Mouse (Mus musculus): ENCODE measurements at regions not wholly inside any gene's neighbourhood (a gene's known extent, or its start where the extent isn't known, plus 50 kb on each side); places are given as distances from the start of the nearest gene placed in this dataset.

DNA sequence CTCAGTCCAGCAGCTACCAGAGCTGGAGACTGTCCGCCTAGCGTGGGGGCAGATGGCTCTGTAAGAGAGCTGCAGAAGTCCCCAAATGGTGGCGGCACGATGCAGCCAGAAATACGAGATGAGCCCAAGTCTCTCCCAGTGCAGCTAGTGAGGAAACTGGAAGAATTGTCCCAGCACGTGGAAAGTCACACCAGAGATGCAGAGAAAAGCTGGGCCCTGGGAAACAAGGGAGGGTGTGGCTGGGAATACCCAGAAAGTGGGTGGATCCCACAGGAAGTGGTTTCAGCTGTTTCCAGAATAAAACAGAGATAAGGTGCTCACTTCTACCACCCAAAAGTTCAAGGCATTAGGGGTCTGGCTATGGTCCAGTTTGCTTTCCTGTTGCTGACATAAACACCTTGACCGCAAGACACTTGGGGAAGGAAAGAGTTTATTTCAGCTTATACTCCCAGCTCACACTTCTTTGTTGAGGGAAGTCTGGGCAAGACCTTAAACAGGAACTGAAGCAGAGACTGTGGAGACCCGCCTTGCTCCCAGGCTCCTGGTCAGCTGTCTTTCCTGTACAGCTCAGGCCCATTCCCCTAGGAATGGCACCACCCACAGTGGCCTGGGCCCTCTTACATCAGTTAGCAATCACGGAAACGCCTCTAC is 184.5 kb upstream of the Jmjd1c start:
- no peak for DNase-seq (ENCODE audit: low spot score)

DNA sequence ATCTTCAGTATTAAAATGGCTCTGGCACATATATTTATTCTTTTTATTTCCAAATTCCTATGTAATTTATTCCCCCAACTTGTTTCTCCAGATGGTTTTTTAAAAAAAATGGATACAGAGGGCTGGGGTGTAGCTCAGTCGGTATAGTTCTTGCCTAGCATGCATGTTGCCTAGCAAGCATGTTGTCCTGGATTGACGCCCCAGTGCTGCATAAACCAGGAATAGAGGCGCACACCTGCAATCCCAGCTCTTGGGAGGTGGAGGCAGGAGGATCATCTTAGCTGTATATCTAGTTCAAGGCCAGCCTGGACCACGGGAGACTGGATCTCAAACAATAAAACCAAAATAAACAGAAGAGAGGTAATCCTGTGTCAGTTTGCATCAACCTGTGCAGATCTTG is 183.5 kb upstream of the Jmjd1c start:
- DNase-seq (ENCODE audit: low spot score) = no peak

DNA sequence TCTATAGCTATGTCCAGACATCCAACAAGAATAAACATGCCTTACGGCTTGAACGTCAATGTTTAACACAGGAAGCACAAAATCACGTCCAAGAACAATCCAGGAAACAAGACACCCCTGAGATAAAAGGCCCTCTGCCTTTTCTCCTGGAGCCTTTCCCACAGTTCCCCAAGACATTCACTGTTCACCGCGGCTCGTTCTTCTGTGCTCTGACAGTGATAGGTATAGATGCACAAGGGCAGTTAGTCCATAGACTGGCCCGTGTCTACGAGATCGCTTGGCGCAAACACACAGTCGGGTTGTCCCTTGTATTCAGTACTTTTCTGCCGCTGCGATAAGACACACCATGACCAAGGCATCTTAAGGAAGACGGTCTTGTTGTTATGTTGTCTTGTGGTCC is 182.7 kb upstream of the Jmjd1c start:
- no peak for DNase-seq (ENCODE audit: low spot score)

DNA sequence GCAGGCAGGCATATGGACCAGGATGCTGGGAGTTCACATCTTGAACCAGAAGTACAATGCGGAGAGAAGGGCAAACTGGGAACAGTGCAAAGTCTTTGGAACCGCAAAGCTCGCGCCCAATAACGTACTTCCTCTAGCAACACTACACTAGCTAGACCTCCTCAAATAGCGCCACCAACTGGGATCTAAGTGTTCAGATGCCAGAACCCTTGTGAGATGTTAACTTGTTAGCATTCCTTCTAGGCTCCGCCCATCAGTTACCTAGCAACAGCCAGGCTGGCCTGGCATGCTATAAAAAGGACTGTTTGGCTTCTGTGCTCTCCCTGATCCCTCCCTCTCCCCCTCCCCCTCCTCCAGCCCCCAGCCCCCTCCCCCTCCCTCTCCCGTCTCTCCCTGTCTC is 182.3 kb upstream of the Jmjd1c start:
- no peak for DNase-seq (ENCODE audit: low spot score)

DNA sequence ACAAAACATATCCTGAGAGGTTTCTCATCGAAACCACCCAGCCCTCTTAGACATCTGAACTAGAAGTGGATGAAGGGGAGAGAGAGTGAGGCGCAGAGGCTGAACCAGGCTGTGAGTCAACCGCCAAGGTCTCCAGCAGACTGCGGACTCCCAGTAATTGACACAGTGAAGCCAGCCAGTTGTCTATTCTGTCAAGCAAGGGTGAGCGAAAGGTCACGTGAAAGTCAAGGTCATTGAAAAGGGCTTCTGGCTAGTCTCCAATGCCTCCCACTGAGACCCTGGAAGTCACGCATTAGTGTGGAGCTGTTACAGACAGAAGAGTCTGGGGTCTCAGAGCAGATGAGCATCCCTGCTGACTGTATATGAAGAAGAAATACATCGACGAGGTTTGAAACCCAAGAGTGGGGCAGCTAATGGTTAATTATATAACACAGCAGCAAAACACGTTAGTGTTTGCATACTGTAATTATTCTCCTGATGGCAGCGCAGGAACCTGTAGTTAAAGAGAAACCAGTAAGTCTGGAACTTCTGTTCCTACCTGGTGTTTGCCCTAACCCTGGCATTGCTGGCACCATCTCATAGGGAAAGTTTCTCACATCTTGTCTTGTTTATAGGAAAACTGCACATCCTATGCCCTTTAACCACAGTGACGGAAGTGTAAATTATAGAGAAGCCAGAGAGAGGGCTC is 181.5 kb upstream of the Jmjd1c start:
- no peak for DNase-seq (ENCODE audit: low spot score)

DNA sequence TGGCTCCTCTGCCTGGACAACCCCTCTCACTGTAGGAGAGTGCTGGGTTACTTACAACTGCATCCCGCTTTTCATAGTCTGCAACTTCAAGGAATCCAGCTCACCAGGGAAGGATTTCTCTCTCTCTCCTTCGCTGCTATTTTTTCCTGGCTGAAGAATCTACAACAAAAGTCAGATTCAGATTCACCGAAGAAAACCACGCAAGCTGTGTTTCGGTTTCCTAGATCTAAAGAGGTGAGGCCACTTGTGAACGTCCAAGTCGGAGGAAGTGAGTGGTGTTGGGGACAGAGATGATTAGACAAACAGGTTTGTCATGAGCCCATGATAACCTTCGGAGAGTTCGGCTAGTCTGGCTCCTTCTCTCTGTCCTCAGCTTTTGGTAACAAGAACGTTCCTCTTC is 180.1 kb upstream of the Jmjd1c start:
- DNase-seq (ENCODE audit: low spot score) = no peak

DNA sequence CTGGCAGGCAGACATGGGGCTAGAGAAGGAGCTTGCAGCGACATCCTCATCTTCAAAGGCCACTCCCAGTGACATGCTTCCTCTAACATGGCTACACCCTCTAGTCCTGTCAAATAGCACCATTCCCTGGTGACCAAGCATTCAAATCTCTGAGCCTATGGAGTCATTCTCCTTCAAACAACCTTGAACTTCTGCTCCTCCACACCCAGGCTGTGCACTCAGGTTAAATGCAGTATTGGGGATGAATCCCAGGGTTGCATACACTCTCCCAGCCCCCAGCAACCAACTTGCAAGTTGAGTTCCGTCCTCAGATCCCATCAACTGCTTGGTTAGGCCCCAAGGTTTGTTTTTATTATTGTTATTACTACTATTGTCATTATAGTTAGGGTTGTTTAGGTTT is 178.2 kb upstream of the Jmjd1c start:
- DNase-seq (ENCODE audit: low spot score) = no peak

DNA sequence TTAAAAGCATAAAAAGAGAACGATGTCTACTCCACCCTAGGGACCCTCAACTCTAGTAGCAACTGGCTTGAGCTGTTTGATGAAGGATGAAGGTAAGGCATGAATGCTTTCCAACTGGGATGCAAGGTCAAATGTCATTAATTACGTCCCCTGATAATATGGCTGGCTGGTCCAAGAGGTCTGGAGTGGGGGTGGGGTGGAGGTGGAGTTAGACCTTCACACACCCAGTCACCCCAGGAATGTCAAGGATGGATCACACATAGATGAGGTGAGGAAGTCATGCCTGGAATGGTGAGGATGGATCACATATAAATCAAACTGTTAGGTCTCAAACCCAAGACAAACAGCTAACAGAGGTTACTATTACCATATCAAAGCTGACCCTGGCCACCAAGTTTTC is 177.2 kb upstream of the Jmjd1c start:
- DNase-seq (ENCODE audit: low spot score) = no peak

DNA sequence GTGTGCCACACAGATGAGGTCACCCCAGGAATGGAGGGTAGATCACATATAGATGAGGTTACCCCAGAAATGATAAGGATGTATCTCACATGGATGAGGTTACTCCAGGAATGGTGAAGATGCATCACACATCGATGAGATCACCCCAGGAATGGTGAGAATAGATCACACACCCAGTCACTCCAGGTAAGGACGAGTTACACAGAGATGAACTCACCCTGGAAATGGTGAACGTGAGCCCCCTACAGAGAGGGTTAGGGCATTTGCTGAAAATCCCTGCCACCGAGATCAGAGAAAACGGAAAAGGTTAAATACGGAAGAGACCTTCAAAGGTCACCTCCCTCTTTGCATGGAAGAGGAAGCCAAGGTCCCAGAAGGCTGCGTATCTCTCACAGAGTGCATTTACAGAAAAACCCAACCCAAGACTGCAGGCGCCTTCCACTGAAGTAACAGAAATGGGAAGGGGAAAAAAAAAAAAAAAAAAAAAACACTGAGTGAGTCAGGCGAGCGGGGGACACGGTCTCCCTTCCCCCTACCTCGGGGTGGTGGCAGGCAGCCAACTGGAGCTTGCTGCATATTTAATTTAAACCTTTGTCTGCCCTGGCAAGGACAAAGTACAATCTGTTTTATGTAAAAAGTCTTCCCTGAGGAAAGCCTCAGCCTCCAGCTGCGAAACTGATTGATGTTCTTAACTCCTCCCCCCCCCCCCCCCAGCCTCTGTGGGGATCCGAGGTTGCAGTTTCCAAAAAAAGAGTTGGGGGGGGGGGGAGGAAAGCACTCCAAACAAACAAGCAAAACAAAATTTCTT is 175.8 kb upstream of the Jmjd1c start:
- DNase-seq (ENCODE audit: low spot score) = no peak

DNA sequence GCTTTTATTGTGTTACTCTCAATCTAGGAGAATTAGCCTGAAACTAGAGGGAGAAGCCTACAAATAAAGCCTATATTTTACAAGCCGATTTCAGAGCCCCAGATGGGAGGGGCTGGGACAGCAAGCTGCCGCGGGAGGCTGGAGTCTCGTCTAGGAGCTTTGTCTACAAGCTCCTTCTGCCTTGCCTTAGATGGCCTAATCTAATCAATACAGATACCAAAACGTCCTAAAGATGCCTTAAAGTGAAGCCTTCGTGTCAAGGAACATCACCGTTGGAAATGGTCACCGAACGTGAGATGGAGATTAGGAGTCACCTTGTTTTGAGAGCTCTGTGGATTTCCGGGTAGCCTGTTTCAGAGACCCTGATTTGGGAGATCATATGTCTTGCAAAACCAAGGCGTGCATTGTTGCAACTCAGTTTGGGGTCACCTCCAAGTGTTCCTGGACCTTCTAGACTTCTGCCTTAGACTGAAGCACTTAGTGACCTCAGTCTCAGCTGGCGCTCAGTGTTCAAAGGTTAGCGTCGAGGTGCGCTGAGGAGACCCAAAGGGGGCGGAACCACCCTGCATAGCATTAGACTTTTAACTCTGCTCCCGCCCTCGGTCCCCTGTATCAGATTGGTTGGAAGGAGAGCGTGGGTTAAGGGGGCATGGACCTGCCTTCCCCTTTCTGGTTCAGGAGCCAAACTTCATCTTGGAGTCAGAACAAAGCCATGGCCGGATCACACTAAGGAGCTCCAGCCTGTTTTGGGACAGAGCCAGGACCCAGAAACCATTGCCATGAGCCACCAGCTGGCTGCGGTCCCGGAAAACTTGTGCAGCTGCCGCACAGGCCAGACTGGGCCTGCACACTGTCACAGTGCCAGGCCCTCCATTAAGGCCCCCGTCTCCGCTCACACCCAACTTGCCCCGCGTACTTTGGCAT is 174.9 kb upstream of the Jmjd1c start:
- no peak for DNase-seq (ENCODE audit: low spot score)

DNA sequence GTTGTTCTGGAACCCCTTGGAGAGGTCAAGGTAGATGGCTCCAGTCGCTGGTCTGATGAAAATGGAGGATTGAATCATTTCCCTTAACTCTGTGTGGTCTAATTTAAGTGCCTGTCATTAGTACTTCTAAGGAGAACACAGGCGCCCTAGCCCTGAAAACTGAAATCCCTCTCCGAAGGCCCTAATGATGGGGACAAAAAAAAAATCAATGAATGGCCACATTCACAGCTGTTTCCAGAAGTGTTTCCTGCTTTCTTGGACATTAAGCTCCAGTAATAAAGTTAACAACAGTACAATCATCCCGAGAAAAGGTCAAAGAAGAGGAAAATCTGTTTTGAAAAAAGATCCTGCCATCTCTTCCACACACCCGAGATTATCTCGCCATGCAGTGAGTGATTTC is 174.1 kb upstream of the Jmjd1c start:
- DNase-seq (ENCODE audit: low spot score) = no peak

DNA sequence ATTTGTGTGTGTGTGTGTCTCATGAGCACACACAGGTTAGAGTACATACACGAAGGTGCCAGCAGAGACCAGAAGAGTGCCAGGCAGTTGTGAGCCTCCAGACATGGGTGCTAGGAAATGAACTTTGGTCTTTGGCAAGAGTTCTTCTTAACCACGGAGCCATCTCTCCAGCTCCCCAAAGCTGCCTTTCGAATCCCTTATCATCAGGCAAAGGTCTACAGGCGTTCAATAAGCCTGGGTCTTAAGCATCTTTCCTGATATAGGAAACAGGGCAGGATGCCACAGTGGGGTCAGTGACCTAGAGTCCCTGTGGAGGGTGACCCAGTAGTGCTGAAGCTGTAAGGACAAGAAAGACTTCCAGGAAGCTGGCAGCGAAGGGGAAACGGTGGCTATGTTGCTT is 173.6 kb upstream of the Jmjd1c start:
- DNase-seq (ENCODE audit: low spot score) = no peak

DNA sequence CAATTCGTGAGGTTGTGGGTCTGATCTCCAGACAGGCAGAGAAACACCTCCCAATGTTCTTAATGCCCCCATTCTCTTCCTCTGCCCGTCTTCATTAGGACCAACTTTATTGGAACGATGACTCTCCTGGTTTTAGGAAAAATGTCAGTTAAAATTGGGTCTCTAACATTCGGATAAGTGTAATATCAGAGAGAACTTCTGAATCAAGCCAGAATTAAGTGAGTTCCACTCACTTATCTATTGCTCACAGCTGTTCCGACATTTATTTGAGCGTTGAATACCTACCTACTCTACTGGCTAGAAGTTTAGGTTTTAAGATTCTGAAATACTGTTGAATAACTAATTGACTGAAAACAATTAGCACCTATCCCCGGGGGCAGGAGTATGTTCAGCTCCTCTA is 172.0 kb upstream of the Jmjd1c start:
- no peak for DNase-seq (ENCODE audit: low spot score)

DNA sequence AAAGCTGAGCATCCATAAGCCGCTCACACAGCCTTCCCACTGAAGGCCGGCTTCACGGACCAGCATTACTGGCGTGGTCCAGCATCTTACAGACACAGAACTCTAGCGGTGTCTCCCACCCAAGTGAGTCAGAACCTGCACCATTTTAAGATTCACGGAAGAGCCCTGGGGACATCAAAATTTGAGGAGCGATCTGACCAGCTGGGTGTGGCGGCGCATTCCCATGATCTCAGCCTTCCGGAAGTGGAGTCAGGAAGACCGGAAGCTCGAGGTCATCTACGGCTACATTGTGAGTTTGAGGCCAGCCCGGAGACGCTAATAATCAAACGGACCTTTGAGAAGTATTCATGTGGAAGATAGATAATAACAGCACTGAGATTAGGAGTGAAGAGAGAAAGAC is 171.5 kb upstream of the Jmjd1c start:
- DNase-seq (ENCODE audit: low spot score) = no peak

DNA sequence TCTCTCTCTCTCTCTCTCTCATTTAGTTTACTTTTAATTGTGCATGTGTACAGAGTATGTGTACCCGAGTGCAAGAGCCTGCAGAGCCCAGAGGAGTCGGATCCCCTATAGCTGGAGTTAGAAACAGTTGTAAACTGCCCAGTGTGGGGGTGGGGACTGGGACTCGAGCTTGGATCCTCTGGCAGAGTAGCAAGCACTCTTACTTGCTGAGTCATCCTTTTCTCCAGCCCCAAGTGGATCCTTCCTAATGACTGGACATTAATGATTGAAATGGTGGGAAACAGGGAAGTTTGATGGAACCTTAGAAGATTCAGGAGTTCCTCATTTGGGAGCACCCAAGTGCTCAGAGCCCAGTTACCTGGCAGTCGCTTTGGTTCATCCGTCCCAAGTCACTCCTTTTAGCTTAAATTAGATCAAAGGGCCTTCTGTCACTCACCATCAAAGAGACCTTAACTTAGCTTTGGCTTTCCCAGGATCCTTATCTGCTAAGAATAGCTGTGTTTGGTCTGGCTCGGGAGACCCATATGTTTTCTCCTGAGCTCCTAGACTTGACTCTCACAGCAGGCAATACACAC is 170.3 kb upstream of the Jmjd1c start:
- DNase-seq (ENCODE audit: low spot score) = no peak

DNA sequence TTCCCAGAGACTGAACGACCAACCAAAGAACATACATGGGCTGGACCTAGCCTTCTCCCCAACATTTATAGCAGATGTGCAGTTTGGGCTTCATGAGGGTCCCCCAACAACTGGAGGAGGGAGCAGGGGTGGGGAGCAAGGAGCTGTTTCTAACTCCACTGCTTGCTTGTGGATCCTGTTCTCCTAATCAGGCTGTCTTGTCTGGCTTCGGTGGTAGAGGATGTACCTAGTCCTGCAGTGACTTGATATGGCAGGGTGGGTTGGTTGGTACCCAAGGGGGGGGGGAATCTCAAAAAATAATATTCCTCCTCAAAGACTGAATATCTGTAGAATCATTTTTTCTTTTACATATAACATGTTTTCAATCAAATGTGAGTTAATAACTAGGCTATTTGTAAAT is 168.3 kb upstream of the Jmjd1c start:
- DNase-seq (ENCODE audit: low spot score) = no peak

DNA sequence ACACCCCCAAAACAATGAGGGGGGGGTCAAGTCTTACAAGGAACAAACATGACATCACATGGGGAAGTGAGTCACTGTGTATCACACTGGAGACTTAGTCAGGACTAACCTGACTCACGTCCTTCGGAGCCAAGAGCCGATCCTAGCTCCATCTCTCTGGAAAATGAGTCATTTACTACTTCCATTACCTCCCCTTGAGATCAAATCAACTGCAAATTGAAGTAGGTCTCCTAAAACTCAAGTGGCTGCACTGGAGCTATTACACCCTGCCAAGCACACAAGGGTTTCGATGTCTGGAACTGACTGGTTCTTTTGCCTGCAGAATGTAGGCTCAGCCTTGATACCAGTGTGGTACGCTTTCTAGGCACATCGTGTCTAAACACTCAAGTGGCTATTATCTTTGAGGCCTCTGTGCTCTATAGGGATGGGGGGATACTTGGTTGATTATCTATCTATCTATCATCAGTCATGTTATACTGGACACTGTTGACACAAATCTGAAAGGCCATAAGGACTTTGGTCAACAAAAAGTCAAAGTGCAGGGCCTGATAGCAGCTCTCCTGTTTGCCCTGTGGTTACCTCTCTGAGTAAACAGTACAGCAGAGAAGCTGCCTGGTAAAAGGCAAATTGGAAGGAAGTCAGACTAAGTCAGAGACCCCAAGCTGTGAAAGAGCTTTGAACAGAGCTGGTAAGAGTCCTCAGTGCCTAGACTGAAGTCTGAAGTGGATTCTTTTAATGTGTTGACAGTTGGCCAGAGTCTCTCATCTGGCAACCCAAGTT is 167.5 kb upstream of the Jmjd1c start:
- no peak for DNase-seq (ENCODE audit: low spot score)

DNA sequence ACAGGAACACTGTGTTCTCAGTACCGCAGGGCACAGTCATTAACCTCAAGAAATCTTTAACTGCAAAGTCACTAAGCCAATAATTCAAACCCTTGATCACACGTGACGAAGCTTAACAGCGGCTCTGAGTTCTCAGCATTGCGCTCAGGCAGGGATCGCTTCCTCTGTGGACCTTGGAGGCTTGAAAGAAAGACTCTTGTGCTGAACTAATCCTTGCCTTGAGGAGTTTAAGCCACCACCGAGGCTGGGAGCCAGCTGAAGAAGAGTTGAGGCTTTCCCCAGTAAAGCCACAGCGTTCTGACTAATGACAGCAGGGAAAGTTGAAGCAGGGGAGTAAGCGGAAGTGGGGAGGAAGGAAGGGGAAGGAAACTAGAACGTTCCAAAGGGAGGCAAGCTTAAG is 165.4 kb upstream of the Jmjd1c start:
- no peak for DNase-seq (ENCODE audit: low spot score)

DNA sequence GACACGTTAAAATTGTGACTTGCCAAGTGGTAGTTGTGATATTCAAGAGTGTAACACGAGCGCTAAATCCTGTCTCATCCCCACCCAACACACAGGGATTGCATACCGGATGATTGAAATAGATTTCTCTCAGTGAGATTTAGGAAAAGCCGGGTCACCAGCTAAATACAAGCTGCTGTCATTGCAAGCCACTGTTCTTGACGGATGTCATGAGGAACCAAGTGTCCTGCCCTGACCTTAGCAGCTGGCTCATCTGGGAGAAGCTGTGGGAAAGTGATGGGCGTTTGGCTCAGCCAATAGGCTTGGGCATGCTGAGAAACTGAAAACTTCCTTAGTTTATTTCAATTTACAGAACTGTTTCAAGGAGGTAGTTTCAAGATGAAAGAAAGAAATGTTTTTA is 164.4 kb upstream of the Jmjd1c start:
- no peak for DNase-seq (ENCODE audit: low spot score)

DNA sequence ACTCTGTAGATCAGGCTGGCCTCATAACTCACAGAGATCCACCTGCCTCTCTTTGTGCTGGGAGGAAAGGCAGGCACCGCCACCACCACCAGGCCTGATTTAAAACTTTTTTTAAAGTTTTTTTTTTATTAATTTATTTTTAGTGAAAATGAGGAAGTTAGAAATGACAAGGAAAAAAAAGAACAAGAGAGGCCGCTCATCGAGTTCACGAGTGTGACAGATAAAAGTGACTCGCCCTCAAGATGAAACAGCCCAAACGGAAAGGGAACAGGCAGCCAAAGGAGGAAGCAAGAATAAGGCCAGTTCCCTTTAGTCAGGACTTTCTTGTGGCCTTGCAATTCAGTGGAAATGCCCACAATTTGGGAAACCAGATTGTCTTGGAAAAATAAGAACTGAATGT is 163.4 kb upstream of the Jmjd1c start:
- DNase-seq (ENCODE audit: low spot score) = no peak

DNA sequence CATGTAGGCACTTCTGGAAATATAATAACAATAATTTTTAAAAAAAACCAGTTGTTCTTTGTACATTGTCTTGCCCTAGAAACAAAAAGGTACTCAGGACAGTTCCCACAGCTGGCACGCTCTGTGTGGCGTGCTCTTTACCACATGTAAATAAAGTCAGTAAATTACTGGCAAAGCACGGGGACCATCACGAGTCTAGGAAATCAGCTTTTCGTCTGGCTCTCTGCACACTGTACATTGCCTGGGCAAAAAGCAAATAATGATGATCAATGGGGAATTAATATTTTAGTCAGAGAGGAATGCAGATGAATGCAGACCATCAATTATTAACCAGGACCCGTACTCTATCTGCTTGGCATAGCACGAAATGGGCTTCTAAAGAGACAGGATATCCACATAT is 162.2 kb upstream of the Jmjd1c start:
- DNase-seq (ENCODE audit: low spot score) = no peak
